Mouse (Mus musculus) midbrain, postnatal 0 days (tissue): Measurements from ENCODE around the gene 1700001L19Rik. TPM values are rescaled to one million over a fixed set of nuclear protein-coding genes. Genes with fewer than 3 reads are reported as not detected.

Source experiments
- ATAC-seq: fragments of 200-750 bp; cut with Nextera tagmentation; 2 replicates; pipeline ENCODE4 v1.8.0; 2017; ENCODE audit warnings: moderate number of reproducible peaks, mild to moderate bottlenecking, moderate TSS enrichment, moderate library complexity; ENCODE audit not compliant: low FRiP score
- DNase-seq: peaks from one replicate; pipeline ENCODE4 v3.0.0-alpha.2; 2015; ENCODE audit warnings: low spot score
- H3K27ac ChIP-seq: fragments of 300-500 bp; sonication (generic); 2 replicates; pipeline ENCODE4 v1.5.1; 2014; ENCODE audit warnings: low read depth, mild to moderate bottlenecking, low read length, mixed read lengths
- H3K27me3 ChIP-seq: fragments of 300-500 bp; sonication (generic); 2 replicates; pipeline ENCODE4 v1.6.1; 2014; ENCODE audit warnings: low read length, control low read depth, mixed read lengths; ENCODE audit not compliant: insufficient read depth
- H3K36me3 ChIP-seq: fragments of 300-500 bp; sonication (generic); 2 replicates; pipeline ENCODE4 v1.6.1; 2014; ENCODE audit warnings: low read length, control low read depth, mixed read lengths; ENCODE audit not compliant: insufficient read depth
- H3K4me1 ChIP-seq: fragments of 300-500 bp; sonication (generic); 2 replicates; pipeline ENCODE4 v1.6.1; 2014; ENCODE audit warnings: mild to moderate bottlenecking, control low read depth, antibody characterized with exemption, low read length, mixed read lengths; ENCODE audit not compliant: insufficient read depth
- H3K4me2 ChIP-seq: fragments of 300-500 bp; sonication (generic); 2 replicates; pipeline ENCODE4 v1.6.1; 2014; ENCODE audit warnings: low read depth, mild to moderate bottlenecking, low read length, mixed read lengths; ENCODE audit not compliant: poor library complexity, severe bottlenecking
- H3K4me3 ChIP-seq: fragments of 300-500 bp; sonication (generic); 2 replicates; pipeline ENCODE4 v1.5.1; 2014; ENCODE audit warnings: low read depth, mild to moderate bottlenecking, low read length, moderate library complexity
- H3K9ac ChIP-seq: fragments of 300-500 bp; sonication (generic); replicated peaks from 2 replicates; pipeline ENCODE4 v1.6.1; 2014; ENCODE audit warnings: mild to moderate bottlenecking, low read length, moderate library complexity, mixed read lengths; ENCODE audit not compliant: poor library complexity, severe bottlenecking
- H3K9me3 ChIP-seq: fragments of 300-500 bp; sonication (generic); 2 replicates; pipeline ENCODE4 v1.6.1; 2016; ENCODE audit warnings: low read length, control low read depth
- CTCF ChIP-seq: IDR thresholded peaks from 2 replicates; pipeline ENCODE4 v1.5.1; 2016; ENCODE audit warnings: antibody characterized with exemption, mild to moderate bottlenecking
- WGBS: fragments of 180-500 bp; shearing (Covaris S2); extraction: QIAGEN DNeasy Blood & Tissue Kit; methylation state at CpG from one replicate; pipeline ENCODE4 v1.1.7; 2014; 5-methylcytosine and 5-hydroxymethylcytosine counted together
- polyA plus RNA-seq: library from polyadenylated mRNA; unstranded; fragments of >200 nt; fragmentation: Nextera tagmentation; extraction: Ambion mirVana; gene quantifications from 2 replicates; pipeline ENCODE4 v1.2.1, GENCODE M21; 2015
- total RNA-seq: library from RNA; depleted of rRNA; stranded (reverse); fragments of >200 nt; gene quantifications from 2 replicates; pipeline ENCODE4 v1.2.3, GENCODE M21; 2014

Gene 1700001L19Rik
- total and polyA plus RNA-seq, 2 experiments from 2014 or later: 10.5 to 27.6 TPM

DNA sequence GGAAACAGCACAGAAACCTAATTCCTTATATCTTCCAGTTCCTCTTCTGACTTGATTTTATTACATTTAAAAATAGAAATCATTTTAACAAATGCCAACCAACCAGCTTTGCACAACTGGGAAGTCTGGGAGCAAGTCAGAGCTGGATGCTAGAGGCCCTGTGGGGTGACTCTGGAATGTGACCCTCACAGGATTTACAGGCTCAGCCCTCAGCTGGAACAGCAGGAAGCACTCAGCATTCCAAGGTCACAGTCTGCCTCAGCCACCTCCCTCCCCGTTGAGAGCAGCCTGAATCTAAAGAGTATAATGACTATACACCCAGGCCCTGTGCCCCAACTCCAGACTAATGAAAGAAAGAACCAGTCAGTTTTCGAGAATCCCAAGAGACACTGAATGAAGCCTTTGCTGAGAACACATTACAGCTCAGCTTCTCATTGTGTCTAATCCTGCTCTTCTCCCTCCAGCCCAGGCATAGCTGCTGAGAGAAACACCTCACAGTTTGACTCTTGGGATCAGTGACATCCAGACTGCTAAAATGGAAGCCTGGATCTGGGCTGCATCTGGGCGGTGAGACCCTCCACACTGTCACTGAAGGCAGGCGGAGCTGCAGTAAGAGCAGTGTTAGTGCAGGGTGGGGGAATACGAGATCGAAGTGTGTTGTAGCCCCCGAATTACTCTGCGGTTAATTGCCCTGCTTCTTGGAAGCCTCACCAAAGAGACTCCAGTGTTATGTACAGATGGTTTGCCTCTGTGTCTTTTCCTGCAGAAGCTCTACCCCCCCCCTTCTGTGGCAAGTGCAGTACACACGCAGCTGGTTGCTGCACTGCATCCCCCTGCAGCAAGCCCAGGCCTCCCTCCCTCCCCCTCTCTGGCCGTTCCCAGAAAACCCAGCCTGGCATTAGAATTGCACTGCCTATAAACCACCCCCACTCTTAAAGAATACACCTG lies 24.0 kb upstream of the 1700001L19Rik start:
- Histone ChIP-seq H3K9me3 (no peaks in the 10 kb centered on the region), H3K4me1 (no peaks in the 10 kb centered on the region), H3K9ac (no peak overlapping the region), H3K4me3 (no peak overlapping the region), H3K36me3 (peaks cover 43% of the 10 kb centered on the region), H3K4me2 (no peak overlapping the region), H3K27ac (no peak overlapping the region), H3K27me3 (no peaks in the 10 kb centered on the region)
- TF ChIP-seq CTCF: no peak
- 65% methylated on average over 10 of the region's 10 CpGs for WGBS
- no peak for ATAC-seq
- no peak for DNase-seq

DNA sequence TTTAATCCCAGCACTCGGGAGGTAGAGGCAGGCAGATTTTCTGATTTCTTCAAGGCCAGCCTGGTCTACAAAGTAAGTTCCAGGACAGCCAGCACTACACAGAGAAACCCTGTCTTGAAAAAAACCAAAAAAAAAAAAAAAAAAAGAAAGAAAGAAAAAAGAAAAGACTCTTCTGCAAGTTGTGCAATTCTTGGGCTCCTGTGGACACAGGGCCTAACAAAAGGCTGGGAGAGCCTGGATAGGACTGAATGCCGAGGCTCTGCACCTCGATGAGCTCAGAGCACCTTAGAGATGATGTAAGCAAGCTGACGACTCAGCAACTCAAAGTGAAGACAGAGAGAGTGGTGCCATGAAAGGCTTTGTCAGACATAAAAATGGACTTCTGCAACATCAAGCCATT lies 22.8 kb upstream of the 1700001L19Rik start:
- WGBS: 86% methylated on average over 4 of the region's 4 CpGs
- H3K9me3 ChIP-seq: no peaks in the 10 kb centered on the region
- no peak for ATAC-seq
- H3K4me2 ChIP-seq: no peak overlapping the region
- H3K4me1 ChIP-seq: no peaks in the 10 kb centered on the region
- H3K36me3 ChIP-seq: peaks cover 44% of the 10 kb centered on the region
- no peak overlapping the region for H3K4me3 ChIP-seq
- H3K9ac ChIP-seq: no peak overlapping the region
- H3K27me3 ChIP-seq: no peaks in the 10 kb centered on the region
- no peak for TF ChIP-seq CTCF
- no peak overlapping the region for H3K27ac ChIP-seq
- no peak for DNase-seq

DNA sequence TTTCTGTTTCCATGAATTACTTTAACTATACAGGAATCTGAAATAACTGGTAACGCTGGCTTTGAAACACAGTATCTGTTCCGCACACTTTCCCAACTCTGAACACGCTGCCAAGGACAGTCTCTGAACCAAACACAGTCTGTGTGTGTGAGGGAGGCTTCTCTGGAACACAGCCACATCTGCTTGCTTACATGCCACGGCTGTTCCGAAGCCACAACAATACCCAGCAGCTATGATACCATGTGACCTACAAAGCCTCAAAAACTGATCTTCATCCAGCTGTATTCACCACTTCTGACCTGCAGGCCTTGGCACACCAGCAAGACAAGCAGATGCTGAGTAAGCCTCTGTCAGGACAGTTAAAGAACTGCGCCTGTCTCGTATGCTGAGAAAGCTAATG lies 19.3 kb upstream of the 1700001L19Rik start:
- TF ChIP-seq CTCF: no peak
- Histone ChIP-seq H3K9ac (no peak overlapping the region), H3K27ac (no peak overlapping the region), H3K27me3 (no peaks in the 10 kb centered on the region), H3K4me2 (no peak overlapping the region), H3K9me3 (no peaks in the 10 kb centered on the region), H3K4me3 (no peak overlapping the region), H3K36me3 (peaks cover 28% of the 10 kb centered on the region), H3K4me1 (no peaks in the 10 kb centered on the region; the same call in 1 of the 2 replicates)
- no peak for ATAC-seq
- WGBS: 91% methylated on average over 7 of the region's 7 CpGs
- no peak for DNase-seq

DNA sequence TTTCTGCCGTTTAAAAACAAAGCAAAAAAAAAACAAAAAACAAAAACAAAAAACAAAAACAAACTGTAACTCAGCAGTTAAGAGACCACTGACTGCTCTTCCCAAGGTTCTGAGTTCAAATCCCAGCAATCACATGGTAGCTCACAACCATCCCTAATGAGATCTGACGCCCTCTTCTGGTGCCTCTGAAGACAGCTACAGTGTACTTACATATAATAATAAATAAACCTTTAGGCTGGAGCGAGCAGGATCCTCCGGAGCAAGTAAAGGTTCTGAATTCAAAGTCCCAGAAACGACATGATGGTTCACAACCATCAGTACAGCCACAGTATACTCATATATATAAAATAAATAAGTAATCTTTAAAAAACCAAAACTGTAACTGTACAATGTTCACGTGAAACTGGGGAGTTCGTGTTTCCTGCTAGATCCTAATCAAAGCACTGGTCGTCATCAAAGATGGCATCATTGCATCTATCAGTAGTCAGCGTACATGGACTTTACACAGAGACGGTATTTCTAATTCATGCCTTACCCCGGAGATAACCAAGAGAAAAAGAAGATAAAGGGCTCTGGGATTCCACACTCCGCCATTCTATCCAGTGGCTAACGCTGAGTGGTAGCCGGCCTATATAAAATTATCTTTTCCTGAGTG lies 16.0 kb upstream of the 1700001L19Rik start:
- peak overlapping the region; percentile 71; the same call in 1 of the 2 replicates for H3K9ac ChIP-seq
- ATAC-seq (no peak; the same call in 1 of the 2 replicates), DNase-seq (no peak)
- no peaks in the 10 kb centered on the region; the same call in 1 of the 2 replicates for H3K4me1 ChIP-seq
- no peaks in the 10 kb centered on the region for H3K9me3 ChIP-seq
- peak; percentile 50 for TF ChIP-seq CTCF
- H3K4me3 ChIP-seq: peak overlapping the region; percentile 79
- H3K27ac ChIP-seq: peak overlapping the region; percentile 75
- peak overlapping the region; percentile 77 for H3K4me2 ChIP-seq
- H3K36me3 ChIP-seq: peaks cover 36% of the 10 kb centered on the region
- no peaks in the 10 kb centered on the region for H3K27me3 ChIP-seq
- WGBS: 27% methylated on average over 14 of the region's 14 CpGs

DNA sequence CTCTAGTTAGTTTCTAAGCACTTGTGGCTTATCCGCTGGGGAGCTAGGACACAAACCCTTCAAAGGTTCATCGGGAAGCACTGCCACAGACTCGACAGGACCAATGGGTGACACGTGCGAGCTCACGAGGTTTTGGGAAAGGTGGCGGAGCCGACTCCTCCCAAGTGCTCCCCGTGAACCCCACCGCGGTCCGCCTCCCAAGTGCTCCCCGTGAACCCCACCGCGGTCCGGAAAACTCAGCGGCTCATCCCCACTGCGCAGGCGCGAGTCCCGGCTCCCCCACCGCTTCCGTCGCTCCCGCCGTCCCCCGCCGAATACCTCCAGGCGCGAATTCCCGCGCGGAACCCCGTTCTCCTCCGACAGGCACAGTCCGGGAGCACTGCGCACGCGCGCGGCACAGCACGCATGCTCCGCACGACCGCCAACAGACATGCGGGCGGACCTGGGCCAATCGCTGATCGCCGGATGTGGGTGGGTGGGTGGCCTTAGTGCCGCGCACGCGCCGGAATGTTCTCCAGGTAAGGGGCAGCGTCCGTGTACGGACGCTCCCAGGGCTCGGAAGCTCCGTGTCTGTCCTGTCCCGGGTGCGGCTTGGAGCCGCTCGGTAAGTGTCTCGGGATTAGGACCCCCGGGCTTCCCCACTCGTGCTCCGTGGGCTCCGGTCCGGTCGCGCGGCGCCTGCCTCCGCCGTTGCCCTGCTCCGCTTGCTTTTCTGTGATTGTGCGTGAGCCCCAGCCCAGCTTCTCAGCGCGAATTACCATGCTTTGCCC lies 15.3 kb upstream of the 1700001L19Rik start, which contains the start of the genes Mtrr and Fastkd3:
Mtrr (minus strand) TSS at position 403 of the 770 bp plus-strand sequence.
Fastkd3 (plus strand) TSS at position 488 of the 770 bp plus-strand sequence.
- H3K9me3 ChIP-seq: no peaks in the 10 kb centered on the region
- H3K4me2 ChIP-seq: peak within 1 kb of the TSS; percentile 77
- peak within 1 kb of the TSS; percentile 75 for H3K27ac ChIP-seq
- DNase-seq (peak; percentile 97), ATAC-seq (peak; percentile 100)
- no peaks in the 10 kb centered on the region; the same call in 1 of the 2 replicates for H3K4me1 ChIP-seq
- H3K4me3 ChIP-seq: peak within 1 kb of the TSS; percentile 79
- no peak for TF ChIP-seq CTCF
- peak within 1 kb of the TSS; percentile 71 for H3K9ac ChIP-seq
- H3K27me3 ChIP-seq: no peaks in the 10 kb centered on the region
- peaks cover 32% of the 10 kb centered on the region for H3K36me3 ChIP-seq
- under 1% methylated on average over 74 of the region's 81 CpGs for WGBS
